Mouse (Mus musculus): ENCODE measurements around the gene Fth1. TPM values are rescaled to one million over a fixed set of nuclear protein-coding genes. Genes with fewer than 3 reads are reported as not detected.

Gene Fth1
- polyA plus RNA-seq, 1 experiment from 2014 or later: 5,083 TPM

DNA sequence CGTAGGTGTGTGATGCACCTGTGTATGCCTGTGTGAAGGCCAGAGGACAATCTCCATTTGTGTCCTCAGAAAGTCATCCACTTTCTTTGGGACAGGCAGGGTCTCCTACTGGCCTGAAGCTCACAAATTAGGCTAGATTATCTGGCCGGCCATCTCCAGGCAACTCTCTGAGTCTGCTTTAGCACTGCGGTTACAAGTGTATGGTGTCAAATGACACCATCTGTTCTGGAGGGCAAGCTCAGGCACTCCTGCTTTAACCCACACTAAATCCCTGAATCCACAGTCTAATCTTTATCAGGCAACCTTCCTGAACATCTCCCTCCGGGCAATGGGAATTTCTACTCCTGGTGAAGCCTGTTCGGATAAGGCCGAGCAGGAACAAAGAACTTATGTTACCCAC, 6.8 kb downstream of the Fth1 start:
- Histone ChIP-seq H3K27me3 (ENCODE audit: insufficient read depth, low read length) (no peaks in the 10 kb centered on the region), H3K36me3 (replicated peaks; ENCODE audit: insufficient read depth, low read length) (peaks cover 32% of the 10 kb centered on the region), H3K9ac (replicated peaks) (no peak overlapping the region), H3K27ac (ENCODE audit: low read depth) (peak overlapping the region; percentile 31; the same call in 1 of the 2 replicates), H3K4me3 (ENCODE audit: low read depth, low read length) (no peak overlapping the region), H3K9me3 (ENCODE audit: low read length) (no peaks in the 10 kb centered on the region), H3K4me2 (ENCODE audit: low read depth, low read length) (no peak overlapping the region), H3K4me1 (ENCODE audit: insufficient read depth) (peaks cover 22% of the 10 kb centered on the region)
- ATAC-seq (no peak), DNase-seq (no peak)
- TF ChIP-seq CTCF (IDR thresholded peaks at IDR 0.05; ENCODE audit: low read depth) (no peak), EP300 (IDR thresholded peaks at IDR 0.05; ENCODE audit: low read depth) (no peak)
- 55% methylated on average over 6 of the region's 6 CpGs for WGBS (ENCODE audit: insufficient replicate concordance)

GRCm38 (mm10) chr19:9987593-9987992, 7.2 kb downstream of the Fth1 start:
- H3K27me3 ChIP-seq (ENCODE audit: insufficient read depth, low read length): no peaks in the 10 kb centered on the region
- H3K4me1 ChIP-seq (ENCODE audit: insufficient read depth): peaks cover 22% of the 10 kb centered on the region
- H3K36me3 ChIP-seq (replicated peaks; ENCODE audit: insufficient read depth, low read length): peaks cover 32% of the 10 kb centered on the region
- H3K4me2 ChIP-seq (ENCODE audit: low read depth, low read length): no peak overlapping the region
- no peak overlapping the region for H3K4me3 ChIP-seq (ENCODE audit: low read depth, low read length)
- DNase-seq (no peak), ATAC-seq (no peak)
- no peaks in the 10 kb centered on the region for H3K9me3 ChIP-seq (ENCODE audit: low read length)
- H3K27ac ChIP-seq (ENCODE audit: low read depth): 0 out of 2 replicates have a peak overlapping the region, but pooled peaks have one; percentile 31
- H3K9ac ChIP-seq (replicated peaks): no peak overlapping the region
- no peak for TF ChIP-seq EP300 (IDR thresholded peaks at IDR 0.05; ENCODE audit: low read depth)
- no peak for TF ChIP-seq CTCF (IDR thresholded peaks at IDR 0.05; ENCODE audit: low read depth)

DNA sequence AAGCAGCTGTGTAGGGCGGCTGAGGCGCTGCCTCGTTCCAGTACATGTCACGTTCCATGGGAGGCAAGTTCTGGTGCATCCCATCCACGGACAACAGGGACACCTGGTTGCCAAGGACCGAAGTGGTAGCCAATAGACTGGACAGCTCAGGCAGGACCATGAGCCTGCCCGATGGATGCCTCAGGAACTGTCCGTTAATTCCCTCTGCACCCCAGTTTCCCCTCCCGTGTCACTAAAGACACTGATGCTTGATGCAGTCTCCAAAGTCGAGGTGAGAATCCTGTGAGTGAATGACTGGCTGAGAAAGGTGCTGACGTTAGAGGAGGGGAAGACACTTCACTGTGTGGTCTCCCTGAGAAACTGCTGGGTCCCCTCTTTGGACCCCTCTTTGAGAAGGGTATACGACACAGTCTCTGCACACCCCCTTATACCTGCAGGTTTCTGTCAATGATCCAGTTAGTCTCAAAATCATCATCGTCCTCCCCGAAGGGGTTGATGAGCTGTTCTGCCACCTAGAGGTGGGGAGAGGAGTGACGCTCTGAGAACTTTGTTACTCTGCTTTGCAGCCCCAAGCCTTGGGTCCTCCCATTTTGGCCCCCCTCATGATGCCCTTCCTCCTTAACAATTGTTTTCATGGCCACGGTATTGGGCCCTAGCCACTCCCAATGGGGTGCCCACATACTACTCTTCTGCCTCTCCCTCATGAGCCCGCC, 8.9 kb downstream of the Fth1 start:
- H3K27ac ChIP-seq (ENCODE audit: low read depth): 0 out of 2 replicates have a peak overlapping the region, but pooled peaks have one; percentile 1
- DNase-seq (peak; percentile 45), ATAC-seq (no peak)
- no peak overlapping the region for H3K4me3 ChIP-seq (ENCODE audit: low read depth, low read length)
- peaks cover 19% of the 10 kb centered on the region for H3K4me1 ChIP-seq (ENCODE audit: insufficient read depth)
- H3K36me3 ChIP-seq (replicated peaks; ENCODE audit: insufficient read depth, low read length): peaks cover 22% of the 10 kb centered on the region
- no peaks in the 10 kb centered on the region for H3K9me3 ChIP-seq (ENCODE audit: low read length)
- H3K9ac ChIP-seq (replicated peaks): no peak overlapping the region
- peak overlapping the region; percentile 42 for H3K4me2 ChIP-seq (ENCODE audit: low read depth, low read length)
- no peaks in the 10 kb centered on the region for H3K27me3 ChIP-seq (ENCODE audit: insufficient read depth, low read length)
- no peak for TF ChIP-seq EP300 (IDR thresholded peaks at IDR 0.05; ENCODE audit: low read depth)
- TF ChIP-seq CTCF (IDR thresholded peaks at IDR 0.05; ENCODE audit: low read depth): peak; percentile 92
- 56% methylated on average over 17 of the region's 17 CpGs for WGBS (ENCODE audit: insufficient replicate concordance)

- Histone ChIP-seq H3K4me3 (ENCODE audit: low read depth, low read length) (no peak overlapping the region), H3K36me3 (replicated peaks; ENCODE audit: insufficient read depth, low read length) (peaks cover 16% of the 10 kb centered on the region), H3K27me3 (ENCODE audit: insufficient read depth, low read length) (no peaks in the 10 kb centered on the region), H3K27ac (ENCODE audit: low read depth) (no peak overlapping the region), H3K4me1 (ENCODE audit: insufficient read depth) (peaks cover 14% of the 10 kb centered on the region), H3K4me2 (ENCODE audit: low read depth, low read length) (0 out of 2 replicates have a peak overlapping the region, but pooled peaks have one; percentile 42), H3K9ac (replicated peaks) (no peak overlapping the region), H3K9me3 (ENCODE audit: low read length) (no peaks in the 10 kb centered on the region)
- no peak for TF ChIP-seq CTCF (IDR thresholded peaks at IDR 0.05; ENCODE audit: low read depth)
- peak; percentile 80 for TF ChIP-seq EP300 (IDR thresholded peaks at IDR 0.05; ENCODE audit: low read depth)
- no peak for ATAC-seq
- no peak for DNase-seq
Measured at GRCm38 (mm10) chr19:9989884-9990256, 9.5 kb downstream of the Fth1 start.

- DNase-seq (peak; percentile 88), ATAC-seq (peak; percentile 24; the same call in 1 of the 2 replicates)
- no peak overlapping the region for H3K4me3 ChIP-seq (ENCODE audit: low read depth, low read length)
- no peak overlapping the region for H3K9ac ChIP-seq (replicated peaks)
- WGBS (ENCODE audit: insufficient replicate concordance): 25% methylated on average over 5 of the region's 5 CpGs
- TF ChIP-seq CTCF (IDR thresholded peaks at IDR 0.05; ENCODE audit: low read depth) (peak; percentile 98), EP300 (IDR thresholded peaks at IDR 0.05; ENCODE audit: low read depth) (no peak)
- no peaks in the 10 kb centered on the region for H3K27me3 ChIP-seq (ENCODE audit: insufficient read depth, low read length)
- 0 out of 2 replicates have a peak, but pooled peaks cover 2% of the 10 kb centered on the region for H3K36me3 ChIP-seq (replicated peaks; ENCODE audit: insufficient read depth, low read length)
- no peak overlapping the region for H3K27ac ChIP-seq (ENCODE audit: low read depth)
- peaks cover 14% of the 10 kb centered on the region for H3K4me1 ChIP-seq (ENCODE audit: insufficient read depth)
- H3K4me2 ChIP-seq (ENCODE audit: low read depth, low read length): no peak overlapping the region
- no peaks in the 10 kb centered on the region for H3K9me3 ChIP-seq (ENCODE audit: low read length)
Measured at GRCm38 (mm10) chr19:9991304-9991703, 10.9 kb downstream of the Fth1 start.

GRCm38 (mm10) chr19:9992011-9992958, 11.9 kb downstream of the Fth1 start:
- Histone ChIP-seq H3K27me3 (ENCODE audit: insufficient read depth, low read length) (no peaks in the 10 kb centered on the region), H3K9me3 (ENCODE audit: low read length) (no peaks in the 10 kb centered on the region), H3K9ac (replicated peaks) (no peak overlapping the region), H3K4me1 (ENCODE audit: insufficient read depth) (peaks cover 14% of the 10 kb centered on the region), H3K4me3 (ENCODE audit: low read depth, low read length) (no peak overlapping the region), H3K27ac (ENCODE audit: low read depth) (no peak overlapping the region), H3K36me3 (replicated peaks; ENCODE audit: insufficient read depth, low read length) (no peaks in the 10 kb centered on the region), H3K4me2 (ENCODE audit: low read depth, low read length) (peak overlapping the region; percentile 16)
- DNase-seq (no peak), ATAC-seq (no peak)
- WGBS (ENCODE audit: insufficient replicate concordance): 59% methylated on average over 26 of the region's 26 CpGs
- TF ChIP-seq EP300 (IDR thresholded peaks at IDR 0.05; ENCODE audit: low read depth) (no peak), CTCF (IDR thresholded peaks at IDR 0.05; ENCODE audit: low read depth) (no peak)

Data from liver, postnatal 0 days (tissue).